Mouse (Mus musculus): Measurements from ENCODE around the gene Nrap. TPM values are rescaled to one million over a fixed set of nuclear protein-coding genes. Genes with fewer than 3 reads are reported as not detected.
"Not testable (repeated sequence)": the region's sequence is repeated elsewhere in the genome, so short reads cannot be mapped to it uniquely, and the experiment has no call there.

The Nrap gene
- polyA plus RNA-seq, 1 experiment from 2014 or later = 2.6 TPM

- no peak overlapping the region for H3K9ac ChIP-seq (ENCODE audit: low read length)
- no peak overlapping the region for H3K4me2 ChIP-seq (ENCODE audit: low read depth, low read length)
- ATAC-seq (ENCODE audit: insufficient read depth, low FRiP score) = no peak
Observed at GRCm38 (mm10) chr19:56423370-56423769, 33.5 kb upstream of the Nrap start.

GRCm38 (mm10) chr19:56422476-56423338 is 32.9 kb upstream of the Nrap start:
- Histone ChIP-seq H3K36me3 (ENCODE audit: control insufficient read depth, insufficient read depth, low read length) (no peaks in the 10 kb centered on the region), H3K4me1 (ENCODE audit: control insufficient read depth, insufficient read depth, low read length) (peaks cover 18% of the 10 kb centered on the region), H3K27ac (ENCODE audit: low read length) (peak overlapping the region; percentile 76), H3K27me3 (ENCODE audit: control insufficient read depth, insufficient read depth, low read length) (no peaks in the 10 kb centered on the region), H3K9me3 (replicated peaks; ENCODE audit: control insufficient read depth, low read length) (no peaks in the 10 kb centered on the region), H3K4me3 (replicated peaks; ENCODE audit: low read length) (no peak overlapping the region), H3K4me2 (ENCODE audit: low read depth, low read length) (0 out of 2 replicates have a peak overlapping the region, but pooled peaks have one; percentile 15), H3K9ac (ENCODE audit: low read length) (peak overlapping the region; percentile 54)
- 30% methylated on average over 14 of the region's 14 CpGs for WGBS
- ATAC-seq (ENCODE audit: insufficient read depth, low FRiP score) = peak; percentile 45; the same call in 1 of the 2 replicates

More at GRCm38 (mm10) chr19:56423370-56423769, 33.5 kb upstream of the Nrap start:
- Histone ChIP-seq H3K27me3 (ENCODE audit: control insufficient read depth, insufficient read depth, low read length) (no peaks in the 10 kb centered on the region), H3K36me3 (ENCODE audit: control insufficient read depth, insufficient read depth, low read length) (no peaks in the 10 kb centered on the region), H3K27ac (ENCODE audit: low read length) (peak overlapping the region; percentile 76; the same call in 1 of the 2 replicates), H3K9me3 (replicated peaks; ENCODE audit: control insufficient read depth, low read length) (no peaks in the 10 kb centered on the region), H3K4me3 (replicated peaks; ENCODE audit: low read length) (no peak overlapping the region), H3K4me1 (ENCODE audit: control insufficient read depth, insufficient read depth, low read length) (peaks cover 18% of the 10 kb centered on the region)
- 63% methylated on average over 12 of the region's 12 CpGs for WGBS

- peaks cover 8% of the 10 kb centered on the region for H3K4me1 ChIP-seq (ENCODE audit: control insufficient read depth, insufficient read depth, low read length)
Observed at GRCm38 (mm10) chr19:56420345-56420744, 30.5 kb upstream of the Nrap start.

GRCm38 (mm10) chr19:56419452-56419851 is 29.6 kb upstream of the Nrap start:
- no peaks in the 10 kb centered on the region for H3K36me3 ChIP-seq (ENCODE audit: control insufficient read depth, insufficient read depth, low read length)
- no peak overlapping the region for H3K9ac ChIP-seq (ENCODE audit: low read length)
- no peak overlapping the region for H3K4me3 ChIP-seq (replicated peaks; ENCODE audit: low read length)
- H3K27ac ChIP-seq (ENCODE audit: low read length) = no peak overlapping the region
- H3K27me3 ChIP-seq (ENCODE audit: control insufficient read depth, insufficient read depth, low read length) = no peaks in the 10 kb centered on the region
- 67% methylated on average over 9 of the region's 9 CpGs for WGBS
- H3K4me2 ChIP-seq (ENCODE audit: low read depth, low read length) = no peak overlapping the region
- no peak for ATAC-seq (ENCODE audit: insufficient read depth, low FRiP score)
- no peaks in the 10 kb centered on the region for H3K9me3 ChIP-seq (replicated peaks; ENCODE audit: control insufficient read depth, low read length)
- H3K4me1 ChIP-seq (ENCODE audit: control insufficient read depth, insufficient read depth, low read length) = peaks cover 6% of the 10 kb centered on the region

More at GRCm38 (mm10) chr19:56420345-56420744, 30.5 kb upstream of the Nrap start:
- Histone ChIP-seq H3K27ac (ENCODE audit: low read length) (no peak overlapping the region), H3K9ac (ENCODE audit: low read length) (no peak overlapping the region), H3K27me3 (ENCODE audit: control insufficient read depth, insufficient read depth, low read length) (no peaks in the 10 kb centered on the region), H3K36me3 (ENCODE audit: control insufficient read depth, insufficient read depth, low read length) (no peaks in the 10 kb centered on the region), H3K4me2 (ENCODE audit: low read depth, low read length) (no peak overlapping the region), H3K9me3 (replicated peaks; ENCODE audit: control insufficient read depth, low read length) (no peaks in the 10 kb centered on the region), H3K4me3 (replicated peaks; ENCODE audit: low read length) (no peak overlapping the region)
- ATAC-seq (ENCODE audit: insufficient read depth, low FRiP score) = no peak
- WGBS = 85% methylated on average over 3 of the region's 3 CpGs

GRCm38 (mm10) chr19:56418404-56418803 is 28.6 kb upstream of the Nrap start:
- 73% methylated on average over 4 of the region's 4 CpGs for WGBS
- ATAC-seq (ENCODE audit: insufficient read depth, low FRiP score) = no peak
- Histone ChIP-seq H3K4me1 (ENCODE audit: control insufficient read depth, insufficient read depth, low read length) (peaks cover 6% of the 10 kb centered on the region), H3K27ac (ENCODE audit: low read length) (no peak overlapping the region), H3K4me2 (ENCODE audit: low read depth, low read length) (no peak overlapping the region), H3K9me3 (replicated peaks; ENCODE audit: control insufficient read depth, low read length) (no peaks in the 10 kb centered on the region), H3K36me3 (ENCODE audit: control insufficient read depth, insufficient read depth, low read length) (no peaks in the 10 kb centered on the region), H3K27me3 (ENCODE audit: control insufficient read depth, insufficient read depth, low read length) (no peaks in the 10 kb centered on the region), H3K9ac (ENCODE audit: low read length) (no peak overlapping the region), H3K4me3 (replicated peaks; ENCODE audit: low read length) (no peak overlapping the region)

GRCm38 (mm10) chr19:56409884-56410283 is 20.0 kb upstream of the Nrap start:
- not testable (repeated sequence) for H3K9me3 ChIP-seq (replicated peaks; ENCODE audit: control insufficient read depth, low read length); H3K36me3 ChIP-seq (ENCODE audit: control insufficient read depth, insufficient read depth, low read length); H3K4me3 ChIP-seq (replicated peaks; ENCODE audit: low read length); H3K27me3 ChIP-seq (ENCODE audit: control insufficient read depth, insufficient read depth, low read length); H3K27ac ChIP-seq (ENCODE audit: low read length); H3K9ac ChIP-seq (ENCODE audit: low read length); H3K4me2 ChIP-seq (ENCODE audit: low read depth, low read length); H3K4me1 ChIP-seq (ENCODE audit: control insufficient read depth, insufficient read depth, low read length); ATAC-seq (ENCODE audit: insufficient read depth, low FRiP score)
- WGBS = 97% methylated on average over 4 of the region's 4 CpGs

- no peak for ATAC-seq (ENCODE audit: insufficient read depth, low FRiP score)
- Histone ChIP-seq H3K27ac (ENCODE audit: low read length) (no peak overlapping the region), H3K9ac (ENCODE audit: low read length) (no peak overlapping the region), H3K4me3 (replicated peaks; ENCODE audit: low read length) (no peak overlapping the region), H3K9me3 (replicated peaks; ENCODE audit: control insufficient read depth, low read length) (no peaks in the 10 kb centered on the region), H3K4me1 (ENCODE audit: control insufficient read depth, insufficient read depth, low read length) (no peaks in the 10 kb centered on the region), H3K4me2 (ENCODE audit: low read depth, low read length) (no peak overlapping the region), H3K36me3 (ENCODE audit: control insufficient read depth, insufficient read depth, low read length) (peaks cover 8% of the 10 kb centered on the region; the same call in 1 of the 2 replicates), H3K27me3 (ENCODE audit: control insufficient read depth, insufficient read depth, low read length) (no peaks in the 10 kb centered on the region)
- 96% methylated on average over 7 of the region's 7 CpGs for WGBS
Observed at GRCm38 (mm10) chr19:56406581-56406980, 16.7 kb upstream of the Nrap start.

- H3K4me3 ChIP-seq (replicated peaks; ENCODE audit: low read length) = no peak overlapping the region
- no peak overlapping the region for H3K27ac ChIP-seq (ENCODE audit: low read length)
- WGBS = 94% methylated on average over 4 of the region's 4 CpGs
- H3K4me2 ChIP-seq (ENCODE audit: low read depth, low read length) = no peak overlapping the region
- no peaks in the 10 kb centered on the region for H3K27me3 ChIP-seq (ENCODE audit: control insufficient read depth, insufficient read depth, low read length)
- no peaks in the 10 kb centered on the region for H3K4me1 ChIP-seq (ENCODE audit: control insufficient read depth, insufficient read depth, low read length)
- H3K9ac ChIP-seq (ENCODE audit: low read length) = no peak overlapping the region
- H3K9me3 ChIP-seq (replicated peaks; ENCODE audit: control insufficient read depth, low read length) = no peaks in the 10 kb centered on the region
- H3K36me3 ChIP-seq (ENCODE audit: control insufficient read depth, insufficient read depth, low read length) = peaks cover 8% of the 10 kb centered on the region; the same call in 1 of the 2 replicates
- ATAC-seq (ENCODE audit: insufficient read depth, low FRiP score) = no peak
Observed at GRCm38 (mm10) chr19:56405824-56406223, 16.0 kb upstream of the Nrap start.

- H3K4me1 ChIP-seq (ENCODE audit: control insufficient read depth, insufficient read depth, low read length) = peaks cover 15% of the 10 kb centered on the region; the same call in 1 of the 2 replicates
- H3K4me3 ChIP-seq (replicated peaks; ENCODE audit: low read length) = no peak overlapping the region
- WGBS = 80% methylated on average over 6 of the region's 6 CpGs
- no peak overlapping the region for H3K27ac ChIP-seq (ENCODE audit: low read length)
- no peaks in the 10 kb centered on the region for H3K36me3 ChIP-seq (ENCODE audit: control insufficient read depth, insufficient read depth, low read length)
- H3K4me2 ChIP-seq (ENCODE audit: low read depth, low read length) = no peak overlapping the region
- no peaks in the 10 kb centered on the region for H3K27me3 ChIP-seq (ENCODE audit: control insufficient read depth, insufficient read depth, low read length)
- no peak overlapping the region for H3K9ac ChIP-seq (ENCODE audit: low read length)
- no peak for ATAC-seq (ENCODE audit: insufficient read depth, low FRiP score)
- no peaks in the 10 kb centered on the region for H3K9me3 ChIP-seq (replicated peaks; ENCODE audit: control insufficient read depth, low read length)
Observed at GRCm38 (mm10) chr19:56401864-56402263, 12.0 kb upstream of the Nrap start.

All from stomach, embryonic 16.5 days (tissue).